Mouse (Mus musculus) ovary, postnatal 14 days (tissue): ENCODE measurements around the gene Spred2.
A peak's percentile ranks its signal among the peaks of the same experiment; 100 is the strongest.
"Not testable (repeated sequence)": the region's sequence is repeated elsewhere in the genome, so short reads cannot be mapped to it uniquely, and the experiment has no call there.

Experiments used
- DNase-seq: peaks from one replicate; pipeline ENCODE4 v3.0.0; 2022; ENCODE audit warnings: low spot score

Gene Spred2

DNA sequence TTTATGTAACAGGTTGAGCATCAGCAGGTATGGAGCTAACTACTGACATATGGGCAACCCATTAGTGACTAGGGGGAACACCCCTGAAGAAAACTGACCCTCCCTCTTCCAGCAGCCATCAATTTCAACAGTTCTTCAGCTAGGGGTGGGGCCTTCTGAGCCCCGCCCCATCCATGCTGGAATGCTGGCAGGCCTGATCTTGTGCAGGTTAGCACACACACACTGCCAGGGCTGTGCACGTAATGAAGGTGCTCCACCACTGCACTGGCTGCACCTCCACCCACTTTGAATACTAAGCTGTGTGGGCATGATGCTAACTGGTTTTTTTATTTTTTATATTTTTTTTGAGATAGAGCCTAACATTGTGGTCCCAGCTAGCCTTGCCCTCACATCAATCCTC, 133.3 kb downstream of the Spred2 start:
- DNase-seq, result no peak

DNA sequence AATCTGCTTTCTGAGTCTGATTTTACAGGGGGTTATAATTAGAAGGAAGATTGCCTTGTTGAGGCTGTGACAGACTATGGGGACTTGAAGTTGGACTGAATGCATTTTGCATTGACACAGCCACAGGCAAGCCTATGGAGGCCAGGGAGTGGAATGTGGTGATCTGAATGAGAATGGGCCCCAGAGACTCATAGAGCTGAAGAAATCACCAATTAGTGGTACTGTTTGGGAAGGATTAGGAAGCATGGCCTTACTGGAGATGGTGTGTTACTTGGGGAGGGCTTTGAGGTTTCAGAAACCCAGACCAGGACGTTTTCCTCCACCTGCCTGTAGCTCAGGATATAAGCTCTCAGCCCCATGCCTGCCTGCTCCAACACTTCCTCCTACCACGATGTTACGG, 135.6 kb downstream of the Spred2 start:
- DNase-seq, result no peak

GRCm38 (mm10) chr11:20062801-20063200, 138.6 kb downstream of the Spred2 start:
- not testable (repeated sequence) for DNase-seq

DNA sequence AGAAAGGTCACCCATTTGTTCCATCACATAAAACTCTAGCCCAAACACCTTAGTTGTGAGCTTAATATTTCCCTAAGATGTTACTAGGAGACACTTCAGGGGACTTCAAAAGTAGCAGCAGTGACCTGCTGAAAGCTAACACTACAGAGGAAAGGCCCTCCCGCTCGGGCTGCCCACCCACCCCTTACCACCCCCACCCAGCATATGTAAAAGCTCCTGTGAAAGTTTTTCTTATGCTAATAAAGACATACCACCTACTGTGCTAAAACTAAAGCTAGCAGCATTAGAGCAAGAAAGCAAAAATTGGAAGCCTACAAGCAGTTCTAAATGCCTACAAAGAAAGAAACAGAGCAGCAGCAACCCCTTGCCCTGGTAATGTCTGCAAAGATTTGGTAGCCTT, 139.9 kb downstream of the Spred2 start:
- not testable (repeated sequence) for DNase-seq

DNA sequence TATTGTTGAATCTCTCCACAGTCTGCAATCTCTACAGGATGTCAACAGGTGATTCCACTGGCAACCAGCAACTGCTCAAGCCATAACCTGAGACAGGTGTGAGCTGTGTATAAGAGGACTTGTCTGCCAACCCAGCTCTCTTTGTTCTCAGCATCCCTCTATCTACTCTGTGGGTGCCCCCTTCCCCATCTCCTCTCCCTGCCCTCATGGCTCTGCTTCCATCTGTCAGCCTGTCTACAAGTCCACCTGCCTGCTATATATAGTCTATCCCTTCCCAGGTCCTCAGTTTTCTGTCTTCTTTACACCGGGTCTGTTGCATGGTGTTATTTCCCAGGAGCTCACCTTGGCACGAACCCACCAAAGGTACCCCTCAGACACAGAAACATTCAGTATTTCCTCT, 140.8 kb downstream of the Spred2 start:
- DNase-seq, result no peak

GRCm38 (mm10) chr11:20066106-20066505, 141.9 kb downstream of the Spred2 start:
- DNase-seq, result no peak

DNA sequence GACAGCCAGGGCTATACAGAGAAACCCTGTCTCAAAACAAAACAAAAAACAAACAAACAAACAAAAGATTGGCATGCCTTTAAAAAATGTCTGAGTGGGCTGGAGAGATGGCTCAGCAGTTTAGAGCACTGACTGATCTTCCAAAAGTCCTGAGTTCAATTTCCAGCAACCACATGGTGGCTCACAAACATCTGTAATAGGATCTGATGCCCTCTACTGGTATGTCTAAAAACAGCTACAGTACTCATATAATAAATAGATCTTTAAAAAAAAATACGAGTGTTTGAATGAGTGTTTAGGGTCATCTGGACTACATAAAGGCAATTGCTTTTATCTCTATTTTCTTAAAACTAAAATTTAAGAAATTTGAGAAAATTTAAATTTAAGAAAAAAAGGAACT, 143.3 kb downstream of the Spred2 start:
- DNase-seq, result no peak

DNA sequence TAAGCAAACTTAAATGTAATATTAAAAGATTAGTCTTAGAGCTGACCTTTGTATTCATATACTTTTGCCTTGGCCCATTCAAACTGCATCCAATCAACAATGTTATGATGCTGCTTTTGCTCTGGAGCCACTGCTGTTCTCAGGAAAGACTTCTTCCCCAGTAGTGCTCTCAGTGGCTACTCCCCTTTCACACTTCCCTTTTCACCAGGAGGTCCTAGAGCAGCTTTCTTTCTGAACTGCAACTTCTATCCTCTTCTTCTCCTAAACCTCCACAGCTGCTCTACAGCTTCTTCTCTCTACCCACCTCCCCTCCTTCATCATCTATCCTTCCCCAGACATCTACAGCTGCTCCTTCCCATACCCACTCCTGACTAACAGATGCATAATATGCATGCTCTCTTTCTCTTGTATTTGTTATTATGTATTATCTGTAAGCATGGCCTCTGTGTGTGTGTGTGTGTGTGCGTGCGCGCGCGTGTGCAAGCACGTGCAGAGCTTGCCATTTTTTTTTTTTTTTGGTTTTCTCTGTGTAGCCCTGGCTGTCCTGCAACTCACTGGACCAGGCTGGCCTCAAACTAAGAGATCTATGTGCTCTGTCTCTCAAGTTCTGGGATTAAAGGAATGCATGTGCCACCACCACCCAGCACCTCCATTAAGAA, 144.3 kb downstream of the Spred2 start:
- no peak for DNase-seq

DNA sequence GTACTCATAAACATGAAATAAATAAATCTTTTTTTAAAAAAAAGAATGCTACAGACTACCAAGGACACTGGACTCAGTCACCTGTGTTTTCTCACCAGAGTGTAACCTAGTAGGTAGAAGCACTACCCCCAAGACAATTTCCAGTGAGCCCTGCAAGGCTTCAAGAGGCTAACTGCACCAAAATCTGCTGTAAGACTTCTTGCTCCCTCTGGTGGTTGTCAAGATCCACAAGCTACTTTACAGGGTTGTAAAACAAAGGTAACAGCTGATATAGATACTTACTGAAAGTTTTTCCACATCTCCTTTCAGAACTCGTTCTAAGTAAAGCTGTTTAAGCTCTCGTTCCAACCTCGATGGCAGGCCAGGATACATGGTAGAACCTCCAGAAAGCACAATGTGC, 148.0 kb downstream of the Spred2 start:
- peak; percentile 9 for DNase-seq

DNA sequence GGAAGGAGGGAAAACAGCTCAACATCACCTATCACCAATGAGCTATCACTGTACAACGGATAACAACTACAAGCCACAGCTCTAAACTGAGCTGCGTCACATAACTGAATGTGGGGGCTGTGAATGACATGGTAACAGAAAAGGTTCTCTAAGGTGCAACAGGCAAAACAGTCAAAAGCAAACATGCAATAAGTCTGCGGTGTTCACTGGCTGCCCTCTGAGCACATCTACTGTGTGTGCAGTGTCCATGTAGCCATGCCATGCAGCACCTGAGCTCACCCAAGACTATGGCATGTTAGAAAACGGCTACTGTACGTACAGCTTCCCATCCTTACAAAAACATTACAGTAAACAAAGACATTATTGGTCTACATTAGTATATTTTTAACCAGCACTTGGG, 148.7 kb downstream of the Spred2 start:
- DNase-seq, result no peak
